Mouse (Mus musculus) G1E (cell line): ENCODE measurements around the gene Pfn3. TPM values are rescaled to one million over a fixed set of nuclear protein-coding genes. Genes with fewer than 3 reads are reported as not detected.
A peak's percentile ranks its signal among the peaks of the same experiment; 100 is the strongest.

Experiments
- ATAC-seq: 2 replicates; pipeline ENCODE4 v1.8.0; 2016; ENCODE audit warnings: mild to moderate bottlenecking; ENCODE audit not compliant: insufficient number of reproducible peaks, poor library complexity, low FRiP score, severe bottlenecking; ENCODE audit errors: extremely low read depth
- DNase-seq: peaks from one replicate; pipeline ENCODE4 v3.0.0; 2012; ENCODE audit warnings: low spot score
- H3K27me3 ChIP-seq: 2 replicates; pipeline ENCODE4 v1.6.1; 2012; ENCODE audit warnings: mild to moderate bottlenecking, low read length, inconsistent platforms; ENCODE audit not compliant: insufficient read depth
- H3K36me3 ChIP-seq: replicated peaks from 2 replicates; pipeline ENCODE3; 2012; ENCODE audit warnings: mild to moderate bottlenecking, inconsistent platforms
- H3K4me1 ChIP-seq: 2 replicates; pipeline ENCODE4 v1.6.1; 2012; ENCODE audit warnings: low read depth, low read length, inconsistent platforms, mixed read lengths; ENCODE audit not compliant: insufficient read depth
- H3K4me3 ChIP-seq: 2 replicates; pipeline ENCODE4 v1.5.1; 2012; ENCODE audit warnings: low read depth, mild to moderate bottlenecking, inconsistent platforms, low read length, moderate library complexity, mixed read lengths
- H3K9me3 ChIP-seq: replicated peaks from 2 replicates; pipeline ENCODE4 v1.6.1; 2012; ENCODE audit warnings: inconsistent platforms
- CTCF ChIP-seq: IDR thresholded peaks from 2 replicates; pipeline ENCODE4 v1.5.1; 2012; ENCODE audit warnings: low read depth, low read length, inconsistent platforms, mixed read lengths
- GATA1 ChIP-seq: IDR thresholded peaks from 2 replicates; pipeline ENCODE4 v1.6.1; 2012; ENCODE audit warnings: borderline replicate concordance, low read length, inconsistent platforms, mixed read lengths
- GATA2 ChIP-seq: IDR thresholded peaks from 2 replicates; pipeline ENCODE4 v1.6.1; 2012; ENCODE audit warnings: low read depth, low read length, inconsistent platforms, borderline replicate concordance
- POLR2AphosphoS5 ChIP-seq: IDR thresholded peaks from 2 replicates; pipeline ENCODE4 v1.6.1; 2012; ENCODE audit warnings: low read depth, low read length, inconsistent platforms; ENCODE audit not compliant: insufficient replicate concordance
- TAL1 ChIP-seq: conservative IDR thresholded peaks from 2 replicates; pipeline ENCODE4 v1.6.1; 2012; ENCODE audit warnings: low read depth, low read length, inconsistent platforms, mixed read lengths
- polyA plus RNA-seq: library from polyadenylated mRNA; stranded (reverse); fragments of >175 nt; gene quantifications from 2 replicates; pipeline ENCODE4 v1.2.3, GENCODE M21; 2012
- total RNA-seq, 2 experiments: library from RNA; stranded (forward) in 1 of 2; stranded (reverse) in 1 of 2; fragments of 200-1000 nt in 1 of 2; fragments of >200 nt in 1 of 2; fragmentation: Nextera tagmentation in 1 of 2; gene quantifications; 2 replicates each; pipeline ENCODE4 v1.2.3; 2014 to 2017

Pfn3 gene
- total and polyA plus RNA-seq, 3 experiments = not detected

GRCm38 (mm10) chr13:55451296-55451695, 36.3 kb upstream of the Pfn3 start:
- H3K36me3 ChIP-seq = peaks cover 99% of the 10 kb centered on the region
- ATAC-seq (no peak), DNase-seq (no peak)
- H3K4me3 ChIP-seq = no peak overlapping the region
- TF ChIP-seq POLR2AphosphoS5 (no peak), CTCF (no peak), TAL1 (no peak), GATA1 (no peak), GATA2 (no peak)
- H3K4me1 ChIP-seq = peaks cover 46% of the 10 kb centered on the region
- no peaks in the 10 kb centered on the region for H3K9me3 ChIP-seq
- no peaks in the 10 kb centered on the region for H3K27me3 ChIP-seq

DNA sequence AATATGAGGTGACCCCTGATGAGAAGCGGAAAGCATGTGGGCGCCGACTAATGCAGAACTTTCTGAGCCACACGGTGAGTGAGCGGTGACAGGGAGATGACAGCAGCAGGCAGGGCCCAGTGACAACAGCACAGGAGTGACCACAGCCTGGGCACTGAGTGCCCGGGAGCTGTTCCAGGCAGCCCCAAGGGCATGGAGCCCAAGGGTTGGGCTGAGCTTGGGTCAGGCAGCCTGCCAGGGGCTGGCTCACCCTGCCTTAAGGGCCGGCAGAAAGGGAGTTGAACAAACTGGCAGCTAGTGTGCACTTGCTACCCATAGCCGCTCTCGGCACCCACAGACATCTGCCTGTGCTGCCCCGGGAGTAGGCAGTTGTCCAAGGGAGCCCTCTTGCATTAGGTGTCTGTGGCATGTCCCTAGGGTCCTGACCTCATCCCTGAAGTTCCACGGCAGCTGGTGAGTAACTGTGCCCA, 35.5 kb upstream of the Pfn3 start:
- H3K4me1 ChIP-seq = peaks cover 51% of the 10 kb centered on the region
- no peak for DNase-seq
- no peaks in the 10 kb centered on the region for H3K27me3 ChIP-seq
- no peak overlapping the region for H3K4me3 ChIP-seq
- TF ChIP-seq CTCF = no peak
- no peak for TF ChIP-seq GATA2
- TF ChIP-seq TAL1 = no peak
- no peak for TF ChIP-seq POLR2AphosphoS5
- TF ChIP-seq GATA1 = no peak
- peaks cover 92% of the 10 kb centered on the region for H3K36me3 ChIP-seq
- ATAC-seq = no peak
- H3K9me3 ChIP-seq = no peaks in the 10 kb centered on the region

DNA sequence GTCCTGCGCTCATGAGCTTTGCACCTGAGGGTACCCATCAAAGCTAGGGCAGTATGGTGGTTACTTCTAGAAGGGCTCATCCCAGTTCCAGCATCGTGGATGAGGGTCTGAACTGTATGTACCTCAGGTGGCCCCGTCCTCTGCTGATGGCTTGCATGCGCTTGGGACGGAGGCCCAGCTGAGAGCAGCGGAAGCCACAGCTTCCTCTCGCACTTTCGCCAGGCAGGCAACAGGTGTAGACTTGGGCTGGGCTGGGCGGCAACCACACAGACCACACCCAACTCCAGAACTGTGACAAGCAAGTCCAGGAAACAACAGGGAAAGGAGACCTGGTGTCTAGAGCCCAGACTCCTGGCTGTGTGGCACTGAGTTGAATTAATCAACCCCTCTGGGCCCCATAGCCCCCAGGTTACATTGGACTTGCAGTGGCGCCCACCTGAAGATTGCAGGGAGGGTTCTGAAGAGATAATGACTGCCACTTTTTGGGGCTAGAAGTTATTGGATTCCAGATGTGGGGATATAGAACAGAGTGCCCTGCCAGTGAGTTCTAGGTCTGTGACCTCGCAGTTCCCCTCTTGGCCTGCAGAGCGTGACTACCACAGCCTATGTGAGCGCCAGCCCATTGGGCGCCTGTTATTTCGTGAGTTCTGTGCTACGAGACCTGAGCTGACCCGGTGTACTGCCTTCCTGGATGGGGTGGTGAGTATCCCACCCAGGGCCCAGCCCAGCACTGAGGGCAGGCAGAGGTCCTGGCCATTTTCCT, 34.8 kb upstream of the Pfn3 start:
- Histone ChIP-seq H3K36me3 (peaks cover 85% of the 10 kb centered on the region), H3K4me3 (peak overlapping the region; percentile 18; the same call in 1 of the 2 replicates), H3K27me3 (no peaks in the 10 kb centered on the region), H3K9me3 (no peaks in the 10 kb centered on the region), H3K4me1 (peaks cover 53% of the 10 kb centered on the region)
- no peak; the same call in 1 of the 2 replicates for TF ChIP-seq CTCF
- TF ChIP-seq POLR2AphosphoS5 = no peak
- no peak for TF ChIP-seq TAL1
- TF ChIP-seq GATA1 = no peak
- TF ChIP-seq GATA2 = no peak
- DNase-seq = no peak
- no peak for ATAC-seq

- ATAC-seq (no peak), DNase-seq (no peak)
- TF ChIP-seq GATA2 = no peak
- TF ChIP-seq CTCF = no peak
- TF ChIP-seq TAL1 = no peak
- no peak for TF ChIP-seq POLR2AphosphoS5
- TF ChIP-seq GATA1 = no peak
- Histone ChIP-seq H3K4me1 (peaks cover 56% of the 10 kb centered on the region), H3K4me3 (0 out of 2 replicates have a peak overlapping the region, but pooled peaks have one; percentile 18), H3K36me3 (peaks cover 78% of the 10 kb centered on the region), H3K27me3 (no peaks in the 10 kb centered on the region), H3K9me3 (no peaks in the 10 kb centered on the region)
Measured at GRCm38 (mm10) chr13:55449205-55449604, 34.2 kb upstream of the Pfn3 start.

DNA sequence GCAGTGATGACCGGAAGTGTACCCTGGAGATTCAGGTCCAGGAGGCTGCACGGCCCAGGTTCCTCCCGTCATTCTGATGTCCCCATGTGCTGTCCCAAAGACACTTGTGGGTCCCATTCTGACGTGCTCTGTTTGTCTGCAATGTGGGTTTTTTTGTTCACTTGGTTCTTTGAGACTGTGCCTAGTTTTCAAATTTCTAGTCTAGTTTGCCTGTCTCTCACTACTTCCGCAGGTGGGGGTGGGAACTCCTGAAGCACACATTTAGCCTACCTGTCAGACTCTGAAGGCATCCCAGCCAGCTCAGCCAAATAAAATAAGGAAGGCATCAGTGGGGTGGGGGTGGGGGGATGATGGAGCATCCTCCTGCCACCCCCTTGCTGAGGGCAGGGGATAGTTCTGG, 33.1 kb upstream of the Pfn3 start:
- peaks cover 63% of the 10 kb centered on the region for H3K4me1 ChIP-seq
- H3K36me3 ChIP-seq = peaks cover 68% of the 10 kb centered on the region
- DNase-seq (no peak), ATAC-seq (no peak)
- no peak overlapping the region for H3K4me3 ChIP-seq
- H3K9me3 ChIP-seq = no peaks in the 10 kb centered on the region
- TF ChIP-seq POLR2AphosphoS5 (no peak), TAL1 (no peak), CTCF (no peak), GATA1 (no peak), GATA2 (no peak)
- H3K27me3 ChIP-seq = no peaks in the 10 kb centered on the region

DNA sequence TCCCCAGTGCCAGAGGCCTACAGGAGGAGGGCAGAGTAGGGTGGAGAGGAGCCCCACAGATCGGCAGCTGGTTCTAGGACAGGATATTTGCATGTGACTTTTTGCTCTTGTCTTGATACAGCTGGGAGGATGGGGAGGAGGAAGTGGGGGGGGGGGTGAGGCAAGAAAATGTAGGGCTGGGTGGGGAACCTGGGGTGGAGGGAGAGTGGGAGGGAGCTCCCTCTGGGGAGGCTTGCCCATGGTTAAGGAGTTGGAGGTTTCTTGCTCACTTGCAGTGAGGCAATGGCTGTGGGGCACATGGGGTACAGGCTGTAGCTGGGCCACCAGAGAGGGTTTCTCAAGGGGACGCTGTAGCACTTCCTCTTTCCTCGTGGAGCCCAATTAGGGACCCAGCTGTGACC, 32.5 kb upstream of the Pfn3 start:
- TF ChIP-seq GATA1 (no peak), GATA2 (no peak), CTCF (no peak), TAL1 (no peak)
- Histone ChIP-seq H3K4me3 (peak overlapping the region; percentile 0; the same call in 1 of the 2 replicates), H3K4me1 (peaks cover 63% of the 10 kb centered on the region), H3K9me3 (no peaks in the 10 kb centered on the region), H3K36me3 (peaks cover 62% of the 10 kb centered on the region), H3K27me3 (peaks cover 3% of the 10 kb centered on the region; the same call in 1 of the 2 replicates)
- no peak for ATAC-seq
- DNase-seq = no peak
